Mouse (Mus musculus) urinary bladder, postnatal 4 days (tissue): ENCODE data around the gene Nup54.

Experiments used
- DNase-seq, 2 experiments: peaks; one replicate each; pipeline ENCODE4 v3.0.0; 2021 to 2022; ENCODE audit warnings: low spot score in 2 of 2

Gene Nup54

GRCm38 (mm10) chr5:92435025-92435584 is at the start of gene Nup54:
Gene Nup54 (minus strand): TSS chr5:92435219.
- DNase-seq, result peak; percentile 92 to 93

GRCm38 (mm10) chr5:92472863-92473262 is 37.8 kb upstream of the Nup54 start:
- DNase-seq, result no peak

GRCm38 (mm10) chr5:92471531-92471930 is 36.5 kb upstream of the Nup54 start:
- no peak for DNase-seq

GRCm38 (mm10) chr5:92469201-92470130 is 34.4 kb upstream of the Nup54 start:
- no peak for DNase-seq

GRCm38 (mm10) chr5:92468234-92468633 is 33.2 kb upstream of the Nup54 start:
- no peak for DNase-seq

- DNase-seq, result no peak
Observed at GRCm38 (mm10) chr5:92467102-92467766, 32.2 kb upstream of the Nup54 start.

- DNase-seq, result no peak
Observed at GRCm38 (mm10) chr5:92465511-92465910, 30.5 kb upstream of the Nup54 start.

GRCm38 (mm10) chr5:92461321-92461720 is 26.3 kb upstream of the Nup54 start:
- DNase-seq, result peak; percentile 37 to 65

GRCm38 (mm10) chr5:92458726-92459125 is 23.7 kb upstream of the Nup54 start:
- peak in 1 of 2 experiments; percentile 32 for DNase-seq

GRCm38 (mm10) chr5:92457410-92457809 is 22.4 kb upstream of the Nup54 start:
- DNase-seq, result no peak

- DNase-seq, result no peak
Observed at GRCm38 (mm10) chr5:92452876-92453275, 17.9 kb upstream of the Nup54 start.

- no peak for DNase-seq
Observed at GRCm38 (mm10) chr5:92446736-92447135, 11.7 kb upstream of the Nup54 start.

- no peak for DNase-seq
Observed at GRCm38 (mm10) chr5:92445016-92445415, 10.0 kb upstream of the Nup54 start.

- no peak for DNase-seq
Observed at GRCm38 (mm10) chr5:92442914-92443313, 7.9 kb upstream of the Nup54 start.

GRCm38 (mm10) chr5:92441494-92441893 is 6.5 kb upstream of the Nup54 start:
- DNase-seq, result no peak

- no peak for DNase-seq
Observed at GRCm38 (mm10) chr5:92438540-92438939, 3.5 kb upstream of the Nup54 start.

- no peak for DNase-seq
Observed at GRCm38 (mm10) chr5:92434571-92434985, 441 bp downstream of the Nup54 start.

GRCm38 (mm10) chr5:92434070-92434469 is 949 bp downstream of the Nup54 start:
- no peak for DNase-seq

- DNase-seq, result no peak
Observed at GRCm38 (mm10) chr5:92431611-92432010, 3.4 kb downstream of the Nup54 start.

GRCm38 (mm10) chr5:92430723-92431122 is 4.3 kb downstream of the Nup54 start:
- no peak for DNase-seq

GRCm38 (mm10) chr5:92424126-92424525 is 10.9 kb downstream of the Nup54 start:
- no peak for DNase-seq

- DNase-seq, result no peak
Observed at GRCm38 (mm10) chr5:92413982-92414375, 21.0 kb downstream of the Nup54 start.
